Mouse (Mus musculus) spleen, postnatal 14 days (tissue): Measurements from ENCODE around the gene Ephb3.

ENCODE experiments used
- DNase-seq, 2 experiments: peaks; one replicate each; pipeline ENCODE4 v3.0.0; 2021 to 2022; ENCODE audit warnings: low spot score in 2 of 2

The Ephb3 gene

GRCm38 (mm10) chr16:21205093-21205886 is 735 bp downstream of the Ephb3 start:
- no peak for DNase-seq

GRCm38 (mm10) chr16:21208001-21208565 is 3.5 kb downstream of the Ephb3 start:
- DNase-seq = no peak

- DNase-seq = no peak
These were observed 4.7 kb downstream of the Ephb3 start for GRCm38 (mm10) chr16:21209290-21209689.

GRCm38 (mm10) chr16:21210204-21210603 is 5.6 kb downstream of the Ephb3 start:
- no peak for DNase-seq

- no peak for DNase-seq
These were observed 6.2 kb downstream of the Ephb3 start for GRCm38 (mm10) chr16:21210667-21211338.

- no peak for DNase-seq
These were observed 6.9 kb downstream of the Ephb3 start for GRCm38 (mm10) chr16:21211501-21211900.

- no peak for DNase-seq
These were observed 7.8 kb downstream of the Ephb3 start for GRCm38 (mm10) chr16:21212369-21212768.

- no peak for DNase-seq
These were observed 9.4 kb downstream of the Ephb3 start for GRCm38 (mm10) chr16:21213939-21214338.

GRCm38 (mm10) chr16:21214803-21215202 is 10.2 kb downstream of the Ephb3 start:
- no peak for DNase-seq

GRCm38 (mm10) chr16:21216047-21216446 is 11.5 kb downstream of the Ephb3 start:
- no peak for DNase-seq

- DNase-seq = no peak
These were observed 12.7 kb downstream of the Ephb3 start for GRCm38 (mm10) chr16:21217233-21217632.

- no peak for DNase-seq
These were observed 15.1 kb downstream of the Ephb3 start for GRCm38 (mm10) chr16:21219656-21220055.

- no peak for DNase-seq
These were observed 18.5 kb downstream of the Ephb3 start for GRCm38 (mm10) chr16:21223038-21223437.

- DNase-seq = no peak
These were observed 20.2 kb downstream of the Ephb3 start for GRCm38 (mm10) chr16:21224648-21225240.

- DNase-seq = no peak
These were observed 22.1 kb downstream of the Ephb3 start for GRCm38 (mm10) chr16:21226629-21227028.

GRCm38 (mm10) chr16:21235135-21235534 is 30.6 kb downstream of the Ephb3 start:
- DNase-seq = no peak

GRCm38 (mm10) chr16:21238722-21239121 is 34.2 kb downstream of the Ephb3 start:
- DNase-seq = no peak

- DNase-seq = no peak
These were observed 36.0 kb downstream of the Ephb3 start for GRCm38 (mm10) chr16:21240547-21240946.

- no peak for DNase-seq
These were observed 36.5 kb downstream of the Ephb3 start for GRCm38 (mm10) chr16:21241030-21241429.

- DNase-seq = no peak
These were observed 38.4 kb downstream of the Ephb3 start for GRCm38 (mm10) chr16:21242946-21243345.

- no peak for DNase-seq
These were observed 40.2 kb downstream of the Ephb3 start for GRCm38 (mm10) chr16:21244803-21245202.

GRCm38 (mm10) chr16:21245387-21245786 is 40.8 kb downstream of the Ephb3 start:
- no peak for DNase-seq
